ENCODE assay signal across 9 mouse cellular contexts in genomic region chr3:36460717-36461116, GRCm38 (mm10). TPM values are rescaled to one million over a fixed set of nuclear protein-coding genes. Genes with fewer than 3 reads are reported as not detected.
"Had no signal": no experiment of that assay in that cellular context is flagged by ENCODE, and none has a peak within 500 bp of the region (broad histone marks: within the 10 kb centered on the region; RNA-seq: fewer than 3 reads in every experiment).

No protein-coding gene starts in this region.

- DNase-seq: lung, adult 2 months; lung, postnatal 14 days; lung, postnatal 36 days; right cerebral cortex, postnatal 14 days; thymus, adult 2 months; thymus, postnatal 25 days; thymus, postnatal 4 days had no signal

RNA-seq across cellular contexts. Expression of gene 1810062G17Rik, which starts 15.0 kb away (rescaled TPM):
- total RNA-seq: midbrain, postnatal 0 days; monocyte, adult 5-6 weeks had no signal
